Mouse (Mus musculus): ENCODE measurements around the gene Cdk2ap1. TPM values are rescaled to one million over a fixed set of nuclear protein-coding genes. Genes with fewer than 3 reads are reported as not detected.
"Not testable (repeated sequence)": the region's sequence is repeated elsewhere in the genome, so short reads cannot be mapped to it uniquely, and the experiment has no call there.

Gene Cdk2ap1
- polyA plus RNA-seq (2015; fragmentation: Nextera tagmentation; extraction: Ambion mirVana): 6.2 and 6.3 TPM in 2 replicates

DNA sequence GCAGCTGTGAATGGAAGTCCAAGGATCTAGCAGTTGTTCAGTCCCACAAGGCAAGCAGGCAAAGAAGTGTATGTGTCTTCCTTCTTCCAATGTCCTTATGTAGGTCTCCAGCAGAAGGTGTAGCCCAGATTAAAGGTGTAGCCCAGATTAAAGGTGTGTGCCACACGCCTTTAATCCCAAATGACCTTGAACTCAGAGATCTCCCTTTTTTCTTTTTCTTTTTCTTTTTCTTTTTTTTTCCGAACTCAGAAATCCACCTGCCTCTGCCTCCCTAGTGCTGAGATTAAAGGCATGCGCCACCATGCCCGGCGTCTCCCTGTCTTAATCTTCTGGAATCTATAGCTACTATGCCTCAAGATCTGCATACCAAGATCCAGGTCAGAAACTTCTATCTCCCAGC is at the start of gene Cdk2ap1:
Gene Cdk2ap1, minus strand, starts transcription at position 101 of the 400 bp plus-strand sequence.
- not testable (repeated sequence) for H3K36me3 ChIP-seq (ENCODE audit: control insufficient read depth, insufficient read depth); H3K4me1 ChIP-seq (ENCODE audit: control insufficient read depth, low read depth, low read length); H3K4me3 ChIP-seq (ENCODE audit: low read depth, low read length); H3K27ac ChIP-seq (ENCODE audit: low read length); H3K4me2 ChIP-seq (ENCODE audit: low read depth, low read length); H3K9me3 ChIP-seq (replicated peaks; ENCODE audit: control insufficient read depth, low read length); H3K27me3 ChIP-seq (ENCODE audit: control insufficient read depth, insufficient read depth, low read depth, low read length); ATAC-seq (ENCODE audit: low read depth); H3K9ac ChIP-seq (ENCODE audit: low read depth, low read length)
- WGBS (ENCODE audit: insufficient replicate concordance): 73% methylated on average over 5 of the region's 5 CpGs

DNA sequence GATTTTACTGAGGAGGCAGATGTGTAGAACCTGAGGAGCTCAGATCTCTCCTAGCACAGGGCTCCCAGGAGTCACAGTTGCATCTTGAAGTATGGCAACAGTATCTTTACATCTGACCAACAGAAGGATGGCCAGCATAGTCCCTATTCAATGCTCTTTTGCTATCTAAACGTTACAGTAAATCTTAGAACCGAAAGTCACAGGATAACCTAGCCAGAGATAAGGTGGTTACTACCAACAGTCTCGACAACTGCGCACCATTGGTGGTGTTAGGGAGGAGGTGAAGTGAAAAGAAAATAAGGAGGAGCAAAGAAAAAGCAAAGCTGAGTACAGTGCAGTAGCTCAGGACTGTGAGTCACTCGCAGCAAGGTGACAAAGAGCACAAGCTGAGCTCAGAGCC is 49.3 kb upstream of the Cdk2ap1 start:
- H3K9ac ChIP-seq (ENCODE audit: low read depth, low read length): no peak overlapping the region
- H3K4me1 ChIP-seq (ENCODE audit: control insufficient read depth, low read depth, low read length): no peaks in the 10 kb centered on the region; the same call in 1 of the 2 replicates
- H3K27me3 ChIP-seq (ENCODE audit: control insufficient read depth, insufficient read depth, low read depth, low read length): no peaks in the 10 kb centered on the region
- no peaks in the 10 kb centered on the region for H3K9me3 ChIP-seq (replicated peaks; ENCODE audit: control insufficient read depth, low read length)
- WGBS (ENCODE audit: insufficient replicate concordance): 32% methylated on average over 5 of the region's 5 CpGs
- no peak overlapping the region for H3K4me3 ChIP-seq (ENCODE audit: low read depth, low read length)
- H3K36me3 ChIP-seq (ENCODE audit: control insufficient read depth, insufficient read depth): peaks cover 23% of the 10 kb centered on the region
- no peak overlapping the region for H3K4me2 ChIP-seq (ENCODE audit: low read depth, low read length)
- H3K27ac ChIP-seq (ENCODE audit: low read length): no peak overlapping the region
- peak; percentile 27; the same call in 1 of the 2 replicates for ATAC-seq (ENCODE audit: low read depth)

DNA sequence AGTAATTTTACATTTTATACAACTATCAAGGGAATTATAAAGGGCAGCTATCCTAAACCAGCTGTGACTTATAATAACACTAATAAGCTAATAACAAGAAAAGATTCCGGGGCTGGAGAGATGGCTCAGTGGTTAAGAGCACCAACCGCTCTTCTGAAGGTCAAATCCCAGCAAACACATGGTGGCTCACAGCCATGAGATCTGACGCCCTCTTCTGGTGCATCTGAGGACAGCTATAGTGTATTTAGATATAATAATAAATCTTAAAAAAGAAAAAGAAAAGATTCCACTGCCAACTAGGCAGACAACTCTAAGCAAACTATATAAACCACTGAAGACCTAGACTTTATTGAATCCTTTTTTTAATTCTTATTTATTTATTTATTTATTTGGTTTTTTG is 47.9 kb upstream of the Cdk2ap1 start:
- Histone ChIP-seq H3K27me3 (ENCODE audit: control insufficient read depth, insufficient read depth, low read depth, low read length) (no peaks in the 10 kb centered on the region), H3K4me1 (ENCODE audit: control insufficient read depth, low read depth, low read length) (no peaks in the 10 kb centered on the region; the same call in 1 of the 2 replicates), H3K36me3 (ENCODE audit: control insufficient read depth, insufficient read depth) (peaks cover 29% of the 10 kb centered on the region), H3K9ac (ENCODE audit: low read depth, low read length) (no peak overlapping the region), H3K4me2 (ENCODE audit: low read depth, low read length) (no peak overlapping the region), H3K9me3 (replicated peaks; ENCODE audit: control insufficient read depth, low read length) (no peaks in the 10 kb centered on the region), H3K4me3 (ENCODE audit: low read depth, low read length) (no peak overlapping the region), H3K27ac (ENCODE audit: low read length) (no peak overlapping the region)
- 69% methylated on average over 3 of the region's 3 CpGs for WGBS (ENCODE audit: insufficient replicate concordance)
- ATAC-seq (ENCODE audit: low read depth): no peak

DNA sequence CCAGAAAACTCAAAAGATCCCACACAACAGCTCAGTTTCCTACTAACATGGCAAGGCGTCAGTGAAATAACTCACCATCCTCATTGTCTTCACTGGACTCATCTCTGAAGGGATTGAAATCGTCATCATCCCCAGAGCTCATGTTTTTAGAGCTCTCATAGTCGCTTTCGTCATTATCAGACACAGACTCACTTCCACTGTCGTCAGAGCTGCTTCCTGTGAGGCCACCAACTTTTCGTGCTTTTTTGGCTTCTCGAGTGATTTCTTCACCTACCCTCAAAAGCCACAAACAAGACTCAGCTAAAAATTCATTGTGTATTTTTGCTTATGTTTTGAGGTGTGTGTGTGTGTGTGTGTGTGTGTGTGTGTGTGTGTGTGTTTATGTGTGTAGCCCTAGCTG is 30.8 kb upstream of the Cdk2ap1 start:
- ATAC-seq (ENCODE audit: low read depth): no peak
- H3K9me3 ChIP-seq (replicated peaks; ENCODE audit: control insufficient read depth, low read length): no peaks in the 10 kb centered on the region
- H3K27ac ChIP-seq (ENCODE audit: low read length): no peak overlapping the region
- H3K4me3 ChIP-seq (ENCODE audit: low read depth, low read length): no peak overlapping the region
- peaks cover 30% of the 10 kb centered on the region for H3K36me3 ChIP-seq (ENCODE audit: control insufficient read depth, insufficient read depth)
- WGBS (ENCODE audit: insufficient replicate concordance): 38% methylated on average over 7 of the region's 7 CpGs
- no peaks in the 10 kb centered on the region for H3K27me3 ChIP-seq (ENCODE audit: control insufficient read depth, insufficient read depth, low read depth, low read length)
- no peak overlapping the region for H3K4me2 ChIP-seq (ENCODE audit: low read depth, low read length)
- H3K4me1 ChIP-seq (ENCODE audit: control insufficient read depth, low read depth, low read length): no peaks in the 10 kb centered on the region
- no peak overlapping the region for H3K9ac ChIP-seq (ENCODE audit: low read depth, low read length)

DNA sequence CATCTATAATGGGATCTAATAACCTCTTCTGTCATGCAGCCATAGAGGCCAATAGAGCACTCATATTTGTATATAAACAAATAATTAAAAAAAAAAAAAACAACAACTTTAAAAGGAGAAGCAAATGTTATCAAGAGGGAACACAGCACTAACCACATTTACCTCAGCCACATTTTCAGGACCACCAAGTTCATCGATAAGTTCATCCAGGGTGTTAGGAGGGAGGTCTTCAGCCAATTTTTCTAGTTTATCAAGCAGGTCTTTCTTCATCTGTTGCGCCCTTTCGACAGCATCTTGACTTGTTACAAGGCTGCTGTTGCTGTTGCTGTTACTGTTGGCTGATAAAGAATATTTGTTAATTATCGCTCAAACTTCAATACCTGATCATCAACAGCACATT is 29.5 kb upstream of the Cdk2ap1 start:
- H3K4me3 ChIP-seq (ENCODE audit: low read depth, low read length): no peak overlapping the region
- peaks cover 24% of the 10 kb centered on the region for H3K36me3 ChIP-seq (ENCODE audit: control insufficient read depth, insufficient read depth)
- 87% methylated on average over 4 of the region's 4 CpGs for WGBS (ENCODE audit: insufficient replicate concordance)
- H3K4me2 ChIP-seq (ENCODE audit: low read depth, low read length): no peak overlapping the region
- no peaks in the 10 kb centered on the region for H3K9me3 ChIP-seq (replicated peaks; ENCODE audit: control insufficient read depth, low read length)
- H3K4me1 ChIP-seq (ENCODE audit: control insufficient read depth, low read depth, low read length): no peaks in the 10 kb centered on the region
- no peak for ATAC-seq (ENCODE audit: low read depth)
- no peaks in the 10 kb centered on the region for H3K27me3 ChIP-seq (ENCODE audit: control insufficient read depth, insufficient read depth, low read depth, low read length)
- H3K27ac ChIP-seq (ENCODE audit: low read length): no peak overlapping the region
- H3K9ac ChIP-seq (ENCODE audit: low read depth, low read length): no peak overlapping the region

DNA sequence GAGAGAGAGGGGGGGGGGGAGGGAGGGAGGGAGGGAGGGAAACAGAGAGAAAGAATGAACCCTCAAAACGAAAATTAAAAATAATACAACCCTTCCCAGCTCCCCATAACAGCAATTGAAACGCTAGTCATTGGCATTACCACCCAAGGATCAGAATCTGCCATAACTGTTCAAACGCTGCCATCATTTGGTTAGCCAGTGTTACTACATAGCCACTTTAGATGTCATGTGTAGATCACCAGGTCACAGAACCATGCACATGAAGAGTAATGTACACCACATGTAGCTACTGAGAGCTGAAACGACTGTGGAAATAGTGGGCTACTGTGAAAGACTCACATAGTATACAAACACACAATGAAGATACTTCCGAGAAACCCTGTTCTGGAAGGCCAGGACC is 25.1 kb upstream of the Cdk2ap1 start:
- WGBS (ENCODE audit: insufficient replicate concordance): 66% methylated on average over 5 of the region's 5 CpGs
- peaks cover 32% of the 10 kb centered on the region for H3K36me3 ChIP-seq (ENCODE audit: control insufficient read depth, insufficient read depth)
- no peak for ATAC-seq (ENCODE audit: low read depth)

DNA sequence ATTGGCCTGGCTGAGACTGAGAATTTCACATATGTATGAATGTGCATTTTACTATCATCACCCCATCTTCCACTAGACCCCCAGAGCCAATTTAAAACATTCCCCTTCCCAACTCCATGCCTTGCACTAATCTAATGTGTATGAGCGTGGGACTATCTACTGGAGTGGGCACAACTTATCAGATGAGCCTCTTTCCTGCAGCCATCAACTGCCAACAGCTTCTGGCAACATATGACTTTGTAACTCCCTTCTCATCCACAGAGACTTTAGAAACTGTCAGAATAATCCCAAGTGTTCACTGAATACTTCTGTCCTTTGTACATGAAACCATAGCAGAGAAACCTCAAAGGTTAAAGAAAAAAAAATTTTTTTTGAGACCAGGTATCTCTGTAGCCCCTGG is 17.2 kb upstream of the Cdk2ap1 start:
- WGBS (ENCODE audit: insufficient replicate concordance): 45% methylated on average over 1 of the region's 1 CpGs
- Histone ChIP-seq H3K9me3 (replicated peaks; ENCODE audit: control insufficient read depth, low read length) (no peaks in the 10 kb centered on the region), H3K4me1 (ENCODE audit: control insufficient read depth, low read depth, low read length) (no peaks in the 10 kb centered on the region), H3K4me2 (ENCODE audit: low read depth, low read length) (no peak overlapping the region), H3K9ac (ENCODE audit: low read depth, low read length) (no peak overlapping the region), H3K27ac (ENCODE audit: low read length) (no peak overlapping the region), H3K4me3 (ENCODE audit: low read depth, low read length) (no peak overlapping the region), H3K36me3 (ENCODE audit: control insufficient read depth, insufficient read depth) (peaks cover 30% of the 10 kb centered on the region), H3K27me3 (ENCODE audit: control insufficient read depth, insufficient read depth, low read depth, low read length) (no peaks in the 10 kb centered on the region)
- no peak for ATAC-seq (ENCODE audit: low read depth)

More for the DNA sequence above, 25.1 kb upstream of the Cdk2ap1 start:
- Histone ChIP-seq H3K27me3 (ENCODE audit: control insufficient read depth, insufficient read depth, low read depth, low read length) (no peaks in the 10 kb centered on the region), H3K4me3 (ENCODE audit: low read depth, low read length) (no peak overlapping the region), H3K9ac (ENCODE audit: low read depth, low read length) (no peak overlapping the region), H3K4me2 (ENCODE audit: low read depth, low read length) (no peak overlapping the region), H3K4me1 (ENCODE audit: control insufficient read depth, low read depth, low read length) (no peaks in the 10 kb centered on the region), H3K9me3 (replicated peaks; ENCODE audit: control insufficient read depth, low read length) (no peaks in the 10 kb centered on the region), H3K27ac (ENCODE audit: low read length) (no peak overlapping the region)

DNA sequence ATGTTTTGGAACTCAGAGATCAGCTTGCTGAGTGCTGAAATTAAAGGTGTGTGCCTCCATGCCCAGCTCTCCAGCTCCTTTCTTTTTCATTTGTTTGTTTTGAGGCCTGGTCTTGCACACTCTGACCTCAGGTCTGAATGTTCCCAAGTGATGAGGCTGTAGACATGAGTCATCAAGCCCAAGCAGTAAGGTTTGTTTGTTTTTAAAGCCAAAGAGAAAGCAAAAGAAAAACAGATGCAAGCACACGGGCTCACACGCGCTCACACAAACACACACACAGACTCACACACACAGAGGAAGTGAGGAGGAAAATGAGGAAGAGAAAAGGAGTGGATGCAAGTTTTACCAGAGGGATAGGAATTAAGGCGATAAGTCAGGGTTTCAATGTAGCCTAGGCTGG is 14.3 kb upstream of the Cdk2ap1 start:
- Histone ChIP-seq H3K27ac (ENCODE audit: low read length) (no peak overlapping the region), H3K9ac (ENCODE audit: low read depth, low read length) (no peak overlapping the region), H3K27me3 (ENCODE audit: control insufficient read depth, insufficient read depth, low read depth, low read length) (no peaks in the 10 kb centered on the region), H3K9me3 (replicated peaks; ENCODE audit: control insufficient read depth, low read length) (no peaks in the 10 kb centered on the region), H3K4me2 (ENCODE audit: low read depth, low read length) (no peak overlapping the region), H3K36me3 (ENCODE audit: control insufficient read depth, insufficient read depth) (peaks cover 36% of the 10 kb centered on the region), H3K4me3 (ENCODE audit: low read depth, low read length) (no peak overlapping the region), H3K4me1 (ENCODE audit: control insufficient read depth, low read depth, low read length) (no peaks in the 10 kb centered on the region)
- 78% methylated on average over 4 of the region's 4 CpGs for WGBS (ENCODE audit: insufficient replicate concordance)
- ATAC-seq (ENCODE audit: low read depth): peak; percentile 27; the same call in 1 of the 2 replicates

DNA sequence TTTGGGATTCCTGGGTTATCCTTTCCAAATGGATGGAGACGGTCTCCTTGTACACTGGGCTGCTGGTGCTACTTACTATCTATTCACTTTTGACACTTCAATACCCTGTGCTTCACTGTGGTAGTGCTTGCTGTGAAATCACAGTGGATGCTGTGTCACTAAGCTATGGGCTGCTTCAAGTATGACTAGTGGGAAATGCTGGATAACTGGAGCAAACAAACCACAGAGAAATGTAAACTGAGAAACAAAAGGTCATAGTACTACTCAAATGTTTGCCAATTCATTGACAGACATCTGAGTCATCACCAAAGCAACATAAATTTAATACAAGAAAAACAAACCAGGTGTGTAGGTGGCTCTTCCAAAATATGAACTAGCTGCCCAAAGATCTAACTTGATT is 13.5 kb upstream of the Cdk2ap1 start:
- no peaks in the 10 kb centered on the region for H3K27me3 ChIP-seq (ENCODE audit: control insufficient read depth, insufficient read depth, low read depth, low read length)
- H3K9me3 ChIP-seq (replicated peaks; ENCODE audit: control insufficient read depth, low read length): no peaks in the 10 kb centered on the region
- H3K4me2 ChIP-seq (ENCODE audit: low read depth, low read length): no peak overlapping the region
- no peak overlapping the region for H3K4me3 ChIP-seq (ENCODE audit: low read depth, low read length)
- H3K4me1 ChIP-seq (ENCODE audit: control insufficient read depth, low read depth, low read length): no peaks in the 10 kb centered on the region
- peaks cover 37% of the 10 kb centered on the region for H3K36me3 ChIP-seq (ENCODE audit: control insufficient read depth, insufficient read depth)
- H3K9ac ChIP-seq (ENCODE audit: low read depth, low read length): no peak overlapping the region
- ATAC-seq (ENCODE audit: low read depth): 0 out of 2 replicates have a peak, but pooled peaks have one; percentile 48
- no peak overlapping the region for H3K27ac ChIP-seq (ENCODE audit: low read length)
- WGBS (ENCODE audit: insufficient replicate concordance): 87% methylated on average over 1 of the region's 1 CpGs

Data from liver, embryonic 16.5 days (tissue).